Mouse (Mus musculus) frontal cortex, adult 2 months (tissue): ENCODE data around the gene Gm12258. TPM values are rescaled to one million over a fixed set of nuclear protein-coding genes. Genes with fewer than 3 reads are reported as not detected.

ENCODE experiments used
- DNase-seq, 2 experiments: peaks; one replicate each; pipeline ENCODE4 v3.0.0; 2022; ENCODE audit warnings: low spot score in 1 of 2; ENCODE audit errors: extremely low spot score in 1 of 2
- polyA plus RNA-seq: library from polyadenylated mRNA; depleted of rRNA; stranded (reverse); fragments of >200 nt; gene quantifications from 2 replicates; pipeline ENCODE4 v1.2.3, GENCODE M21; 2012; rRNA removed

The Gm12258 gene
- polyA plus RNA-seq, 1 experiment = 22.5 TPM

GRCm38 (mm10) chr11:58897485-58897884 lies 50.5 kb downstream of the Gm12258 start:
- no peak for DNase-seq

GRCm38 (mm10) chr11:58901080-58901479 lies 54.1 kb downstream of the Gm12258 start:
- no peak for DNase-seq

GRCm38 (mm10) chr11:58903511-58904409 lies 56.8 kb downstream of the Gm12258 start, which contains the start of gene Zfp39:
TSS of gene Zfp39 (minus strand) at chr11:58904225.
- peak; percentile 91 to 97 for DNase-seq

- no peak for DNase-seq
These were observed 57.4 kb downstream of the Gm12258 start for GRCm38 (mm10) chr11:58904410-58904718.

GRCm38 (mm10) chr11:58904838-58905237 lies 57.9 kb downstream of the Gm12258 start:
- peak in 1 of 2 experiments; percentile 11 for DNase-seq

Other genes starting within 250 kb of the Gm12258 start
- gene 2210407C18Rik, start 231.1 kb upstream of the Gm12258 start, polyA plus RNA-seq = not detected in 2 replicates
- gene Olfr323, start 216.7 kb upstream of the Gm12258 start, polyA plus RNA-seq = not detected in 2 replicates
- gene Trim58, start 206.7 kb upstream of the Gm12258 start, polyA plus RNA-seq = 0.08 and 0.12 TPM in 2 replicates
- not detected in 2 replicates for gene Olfr322, start 188.4 kb upstream of the Gm12258 start, polyA plus RNA-seq
- not detected in 2 replicates for gene Olfr320, start 166.1 kb upstream of the Gm12258 start, polyA plus RNA-seq
- not detected in 2 replicates for gene Olfr319, start 148.0 kb upstream of the Gm12258 start, polyA plus RNA-seq
- not detected in 2 replicates for gene Olfr318, start 123.1 kb upstream of the Gm12258 start, polyA plus RNA-seq
- gene Olfr317, start 107.9 kb upstream of the Gm12258 start, polyA plus RNA-seq = 0.06 TPM in 1 of 2 replicates, not detected in the other
- 1.7 and 3.6 TPM in 2 replicates for gene Olfr316, start 94.4 kb upstream of the Gm12258 start, polyA plus RNA-seq
- not detected in 2 replicates for gene Olfr315, start 74.0 kb upstream of the Gm12258 start, polyA plus RNA-seq
- not detected in 2 replicates for gene Olfr314, start 64.2 kb upstream of the Gm12258 start, polyA plus RNA-seq
- gene Fam183b, start 45.2 kb upstream of the Gm12258 start, polyA plus RNA-seq = 1.2 TPM in 2 replicates
- not detected in 2 replicates for gene Olfr313, start 32.2 kb upstream of the Gm12258 start, polyA plus RNA-seq
- 0.02 TPM in 1 of 2 replicates, not detected in the other for gene Olfr312, start 17.9 kb upstream of the Gm12258 start, polyA plus RNA-seq
- gene Olfr311, start 7.9 kb upstream of the Gm12258 start, polyA plus RNA-seq = 0.06 TPM in 1 of 2 replicates, not detected in the other
- gene 2810021J22Rik, start 20.1 kb downstream of the Gm12258 start, polyA plus RNA-seq = 6.9 and 7.5 TPM in 2 replicates
- gene Zfp39, start 57.1 kb downstream of the Gm12258 start, polyA plus RNA-seq = 6.3 and 6.4 TPM in 2 replicates
- 0.19 and 0.26 TPM in 2 replicates for gene Btnl10, start 70.8 kb downstream of the Gm12258 start, polyA plus RNA-seq
- gene Rnf187, start 91.8 kb downstream of the Gm12258 start, polyA plus RNA-seq = 554 and 589 TPM in 2 replicates
- gene Hist3h2ba, start 101.8 kb downstream of the Gm12258 start, polyA plus RNA-seq = 174 and 184 TPM in 2 replicates
- 54.3 and 57.7 TPM in 2 replicates for gene Hist3h2a, start 107.5 kb downstream of the Gm12258 start, polyA plus RNA-seq
- gene Trim17, start 107.5 kb downstream of the Gm12258 start, polyA plus RNA-seq = 7.8 and 9.7 TPM in 2 replicates
- gene Trim11, start 130.9 kb downstream of the Gm12258 start, polyA plus RNA-seq = 26.2 and 28.4 TPM in 2 replicates